Mouse (Mus musculus) intestine, postnatal 0 days (tissue): ENCODE measurements around the gene Rdh14. TPM values are rescaled to one million over a fixed set of nuclear protein-coding genes. Genes with fewer than 3 reads are reported as not detected.

Experiments used
- ATAC-seq: fragments of 200-750 bp; cut with Nextera tagmentation; 2 replicates; pipeline ENCODE4 v1.8.0; 2017; ENCODE audit warnings: mild to moderate bottlenecking, moderate TSS enrichment, moderate library complexity
- H3K27ac ChIP-seq: fragments of 300-500 bp; sonication (generic); 2 replicates; pipeline ENCODE4 v1.5.1; 2014; ENCODE audit warnings: mild to moderate bottlenecking, low read depth, low read length, moderate library complexity
- H3K27me3 ChIP-seq: fragments of 300-500 bp; sonication (generic); replicated peaks from 2 replicates; pipeline ENCODE4 v1.6.1; 2014; ENCODE audit warnings: low read length, mixed read lengths; ENCODE audit not compliant: control insufficient read depth, insufficient read depth
- H3K36me3 ChIP-seq: fragments of 300-500 bp; sonication (generic); 2 replicates; pipeline ENCODE4 v1.6.1; 2014; ENCODE audit warnings: mild to moderate bottlenecking, moderate library complexity; ENCODE audit not compliant: control insufficient read depth, insufficient read depth
- H3K4me1 ChIP-seq: fragments of 300-500 bp; sonication (generic); replicated peaks from 2 replicates; pipeline ENCODE4 v1.6.1; 2014; ENCODE audit warnings: antibody characterized with exemption, low read length, mixed read lengths; ENCODE audit not compliant: control insufficient read depth, insufficient read depth
- H3K4me2 ChIP-seq: fragments of 300-500 bp; sonication (generic); replicated peaks from 2 replicates; pipeline ENCODE4 v1.6.1; 2014; ENCODE audit warnings: low read depth, mild to moderate bottlenecking, moderate library complexity
- H3K4me3 ChIP-seq: fragments of 300-500 bp; sonication (generic); 2 replicates; pipeline ENCODE4 v1.5.1; 2014; ENCODE audit warnings: low read depth, low read length
- H3K9ac ChIP-seq: fragments of 300-500 bp; sonication (generic); 2 replicates; pipeline ENCODE4 v1.6.1; 2014; ENCODE audit warnings: mild to moderate bottlenecking, low read depth, low read length
- H3K9me3 ChIP-seq: fragments of 300-500 bp; sonication (generic); 2 replicates; pipeline ENCODE4 v1.6.1; 2016; ENCODE audit warnings: mixed run types; ENCODE audit not compliant: control insufficient read depth
- CTCF ChIP-seq: sonication (generic); IDR thresholded peaks from 2 replicates; pipeline ENCODE4 v1.5.1; 2016; ENCODE audit warnings: low read depth, mild to moderate bottlenecking, control low read depth, antibody characterized with exemption, moderate library complexity
- WGBS: fragments of 180-500 bp; shearing (Covaris S2); extraction: QIAGEN DNeasy Blood & Tissue Kit; methylation state at CpG from one replicate; pipeline ENCODE4 v1.1.7; 2014; 5-methylcytosine and 5-hydroxymethylcytosine counted together
- polyA plus RNA-seq: library from polyadenylated mRNA; unstranded; fragments of >200 nt; fragmentation: Nextera tagmentation; extraction: Ambion mirVana; gene quantifications from 2 replicates; pipeline ENCODE4 v1.2.1, GENCODE M21; 2015

The Rdh14 gene
- polyA plus RNA-seq, 1 experiment from 2014 or later: 60.6 TPM

- H3K4me2 ChIP-seq: no peak overlapping the region
Observed at GRCm38 (mm10) chr12:10439483-10440235, 49.1 kb downstream of the Rdh14 start.

More at GRCm38 (mm10) chr12:10439483-10440235, 49.1 kb downstream of the Rdh14 start:
- no peaks in the 10 kb centered on the region for H3K4me1 ChIP-seq
- no peak overlapping the region for H3K9ac ChIP-seq
- WGBS: 55% methylated on average over 14 of the region's 14 CpGs
- H3K9me3 ChIP-seq: no peaks in the 10 kb centered on the region
- no peak for TF ChIP-seq CTCF
- H3K27me3 ChIP-seq: no peaks in the 10 kb centered on the region
- H3K27ac ChIP-seq: no peak overlapping the region
- H3K4me3 ChIP-seq: no peak overlapping the region
- ATAC-seq: no peak
- no peaks in the 10 kb centered on the region for H3K36me3 ChIP-seq

Other genes with a start within 250 kb of the Rdh14 start
- gene Nt5c1b, start 20.8 kb upstream of the Rdh14 start, polyA plus RNA-seq: not detected in 2 replicates